Mouse (Mus musculus): ENCODE measurements around the gene 4930583I09Rik. TPM values are rescaled to one million over a fixed set of nuclear protein-coding genes. Genes with fewer than 3 reads are reported as not detected.

4930583I09Rik gene
- polyA plus RNA-seq (2014; fragmentation: Nextera tagmentation; extraction: Ambion mirVana), result not detected in 2 replicates

GRCm38 (mm10) chr17:64835928-64836327 lies at the start of gene 4930583I09Rik:
4930583I09Rik (minus strand) TSS chr17:64836071.
- Histone ChIP-seq H3K4me3 (ENCODE audit: low read depth, low read length) (no peak within 1 kb of the TSS), H3K9ac (ENCODE audit: low read length) (no peak within 1 kb of the TSS), H3K36me3 (ENCODE audit: control insufficient read depth, insufficient read depth, low read length) (no peaks in the 10 kb centered on the region), H3K27ac (replicated peaks; ENCODE audit: low read depth, low read length) (no peak within 1 kb of the TSS), H3K4me1 (ENCODE audit: control insufficient read depth, insufficient read depth, low read length) (no peaks in the 10 kb centered on the region), H3K9me3 (ENCODE audit: control insufficient read depth, low read length) (no peaks in the 10 kb centered on the region), H3K27me3 (ENCODE audit: control insufficient read depth, insufficient read depth, low read length) (no peaks in the 10 kb centered on the region), H3K4me2 (ENCODE audit: low read depth, severe bottlenecking) (no peak within 1 kb of the TSS)
- ATAC-seq (ENCODE audit: insufficient number of reproducible peaks, low FRiP score, low TSS enrichment, low read depth) (no peak), DNase-seq (ENCODE audit: low spot score) (no peak)
- WGBS, result 74% methylated on average over 6 of the region's 6 CpGs

GRCm38 (mm10) chr17:64876111-64876510 lies 40.2 kb upstream of the 4930583I09Rik start:
- 72% methylated on average over 12 of the region's 12 CpGs for WGBS

GRCm38 (mm10) chr17:64873651-64874072 lies 37.8 kb upstream of the 4930583I09Rik start:
- no peak overlapping the region for H3K4me3 ChIP-seq (ENCODE audit: low read depth, low read length)
- 57% methylated on average over 4 of the region's 4 CpGs for WGBS
- no peaks in the 10 kb centered on the region for H3K9me3 ChIP-seq (ENCODE audit: control insufficient read depth, low read length)
- no peak overlapping the region for H3K9ac ChIP-seq (ENCODE audit: low read length)
- ATAC-seq (ENCODE audit: insufficient number of reproducible peaks, low FRiP score, low TSS enrichment, low read depth) (no peak), DNase-seq (ENCODE audit: low spot score) (peak; percentile 49)
- no peaks in the 10 kb centered on the region for H3K27me3 ChIP-seq (ENCODE audit: control insufficient read depth, insufficient read depth, low read length)
- no peak overlapping the region for H3K27ac ChIP-seq (replicated peaks; ENCODE audit: low read depth, low read length)
- no peaks in the 10 kb centered on the region for H3K36me3 ChIP-seq (ENCODE audit: control insufficient read depth, insufficient read depth, low read length)
- no peaks in the 10 kb centered on the region for H3K4me1 ChIP-seq (ENCODE audit: control insufficient read depth, insufficient read depth, low read length)
- H3K4me2 ChIP-seq (ENCODE audit: low read depth, severe bottlenecking), result no peak overlapping the region

More at GRCm38 (mm10) chr17:64876111-64876510, 40.2 kb upstream of the 4930583I09Rik start:
- H3K27me3 ChIP-seq (ENCODE audit: control insufficient read depth, insufficient read depth, low read length), result no peaks in the 10 kb centered on the region
- no peak overlapping the region for H3K4me2 ChIP-seq (ENCODE audit: low read depth, severe bottlenecking)
- DNase-seq (ENCODE audit: low spot score) (peak; percentile 28), ATAC-seq (ENCODE audit: insufficient number of reproducible peaks, low FRiP score, low TSS enrichment, low read depth) (no peak)
- no peaks in the 10 kb centered on the region for H3K9me3 ChIP-seq (ENCODE audit: control insufficient read depth, low read length)
- no peak overlapping the region for H3K4me3 ChIP-seq (ENCODE audit: low read depth, low read length)
- H3K4me1 ChIP-seq (ENCODE audit: control insufficient read depth, insufficient read depth, low read length), result no peaks in the 10 kb centered on the region
- no peaks in the 10 kb centered on the region for H3K36me3 ChIP-seq (ENCODE audit: control insufficient read depth, insufficient read depth, low read length)
- H3K27ac ChIP-seq (replicated peaks; ENCODE audit: low read depth, low read length), result no peak overlapping the region
- no peak overlapping the region for H3K9ac ChIP-seq (ENCODE audit: low read length)

- WGBS, result 84% methylated on average over 4 of the region's 4 CpGs
- Histone ChIP-seq H3K4me1 (ENCODE audit: control insufficient read depth, insufficient read depth, low read length) (no peaks in the 10 kb centered on the region), H3K4me2 (ENCODE audit: low read depth, severe bottlenecking) (no peak overlapping the region), H3K27ac (replicated peaks; ENCODE audit: low read depth, low read length) (no peak overlapping the region), H3K4me3 (ENCODE audit: low read depth, low read length) (no peak overlapping the region), H3K27me3 (ENCODE audit: control insufficient read depth, insufficient read depth, low read length) (no peaks in the 10 kb centered on the region), H3K9me3 (ENCODE audit: control insufficient read depth, low read length) (no peaks in the 10 kb centered on the region), H3K36me3 (ENCODE audit: control insufficient read depth, insufficient read depth, low read length) (no peaks in the 10 kb centered on the region), H3K9ac (ENCODE audit: low read length) (no peak overlapping the region)
- no peak for DNase-seq (ENCODE audit: low spot score)
- ATAC-seq (ENCODE audit: insufficient number of reproducible peaks, low FRiP score, low TSS enrichment, low read depth), result no peak
These were observed 27.9 kb upstream of the 4930583I09Rik start for GRCm38 (mm10) chr17:64863817-64864216.

GRCm38 (mm10) chr17:64860963-64861362 lies 25.1 kb upstream of the 4930583I09Rik start:
- Histone ChIP-seq H3K4me1 (ENCODE audit: control insufficient read depth, insufficient read depth, low read length) (no peaks in the 10 kb centered on the region), H3K36me3 (ENCODE audit: control insufficient read depth, insufficient read depth, low read length) (no peaks in the 10 kb centered on the region), H3K4me3 (ENCODE audit: low read depth, low read length) (no peak overlapping the region), H3K27ac (replicated peaks; ENCODE audit: low read depth, low read length) (no peak overlapping the region), H3K4me2 (ENCODE audit: low read depth, severe bottlenecking) (no peak overlapping the region), H3K27me3 (ENCODE audit: control insufficient read depth, insufficient read depth, low read length) (no peaks in the 10 kb centered on the region), H3K9me3 (ENCODE audit: control insufficient read depth, low read length) (no peaks in the 10 kb centered on the region), H3K9ac (ENCODE audit: low read length) (no peak overlapping the region)
- DNase-seq (ENCODE audit: low spot score) (no peak), ATAC-seq (ENCODE audit: insufficient number of reproducible peaks, low FRiP score, low TSS enrichment, low read depth) (no peak)
- WGBS, result 88% methylated on average over 3 of the region's 3 CpGs

GRCm38 (mm10) chr17:64858848-64859247 lies 23.0 kb upstream of the 4930583I09Rik start:
- no peak overlapping the region for H3K4me3 ChIP-seq (ENCODE audit: low read depth, low read length)
- H3K36me3 ChIP-seq (ENCODE audit: control insufficient read depth, insufficient read depth, low read length), result no peaks in the 10 kb centered on the region
- H3K9me3 ChIP-seq (ENCODE audit: control insufficient read depth, low read length), result no peaks in the 10 kb centered on the region
- H3K4me1 ChIP-seq (ENCODE audit: control insufficient read depth, insufficient read depth, low read length), result no peaks in the 10 kb centered on the region
- no peak overlapping the region for H3K4me2 ChIP-seq (ENCODE audit: low read depth, severe bottlenecking)
- H3K27me3 ChIP-seq (ENCODE audit: control insufficient read depth, insufficient read depth, low read length), result no peaks in the 10 kb centered on the region
- no peak for DNase-seq (ENCODE audit: low spot score)
- 83% methylated on average over 6 of the region's 6 CpGs for WGBS
- no peak for ATAC-seq (ENCODE audit: insufficient number of reproducible peaks, low FRiP score, low TSS enrichment, low read depth)
- H3K27ac ChIP-seq (replicated peaks; ENCODE audit: low read depth, low read length), result no peak overlapping the region
- no peak overlapping the region for H3K9ac ChIP-seq (ENCODE audit: low read length)

GRCm38 (mm10) chr17:64848031-64848430 lies 12.2 kb upstream of the 4930583I09Rik start:
- Histone ChIP-seq H3K4me3 (ENCODE audit: low read depth, low read length) (no peak overlapping the region), H3K4me1 (ENCODE audit: control insufficient read depth, insufficient read depth, low read length) (no peaks in the 10 kb centered on the region), H3K9me3 (ENCODE audit: control insufficient read depth, low read length) (no peaks in the 10 kb centered on the region), H3K27ac (replicated peaks; ENCODE audit: low read depth, low read length) (no peak overlapping the region), H3K27me3 (ENCODE audit: control insufficient read depth, insufficient read depth, low read length) (no peaks in the 10 kb centered on the region), H3K4me2 (ENCODE audit: low read depth, severe bottlenecking) (no peak overlapping the region), H3K36me3 (ENCODE audit: control insufficient read depth, insufficient read depth, low read length) (no peaks in the 10 kb centered on the region), H3K9ac (ENCODE audit: low read length) (no peak overlapping the region)
- no peak for DNase-seq (ENCODE audit: low spot score)
- no peak for ATAC-seq (ENCODE audit: insufficient number of reproducible peaks, low FRiP score, low TSS enrichment, low read depth)
- 88% methylated on average over 4 of the region's 4 CpGs for WGBS

GRCm38 (mm10) chr17:64846654-64847053 lies 10.8 kb upstream of the 4930583I09Rik start:
- ATAC-seq (ENCODE audit: insufficient number of reproducible peaks, low FRiP score, low TSS enrichment, low read depth) (no peak), DNase-seq (ENCODE audit: low spot score) (no peak)
- H3K27ac ChIP-seq (replicated peaks; ENCODE audit: low read depth, low read length), result no peak overlapping the region
- H3K9me3 ChIP-seq (ENCODE audit: control insufficient read depth, low read length), result no peaks in the 10 kb centered on the region
- H3K36me3 ChIP-seq (ENCODE audit: control insufficient read depth, insufficient read depth, low read length), result no peaks in the 10 kb centered on the region
- WGBS, result 89% methylated on average over 1 of the region's 1 CpGs
- H3K4me2 ChIP-seq (ENCODE audit: low read depth, severe bottlenecking), result no peak overlapping the region
- no peak overlapping the region for H3K9ac ChIP-seq (ENCODE audit: low read length)
- H3K4me3 ChIP-seq (ENCODE audit: low read depth, low read length), result no peak overlapping the region
- H3K27me3 ChIP-seq (ENCODE audit: control insufficient read depth, insufficient read depth, low read length), result no peaks in the 10 kb centered on the region
- H3K4me1 ChIP-seq (ENCODE audit: control insufficient read depth, insufficient read depth, low read length), result no peaks in the 10 kb centered on the region

- Histone ChIP-seq H3K4me1 (ENCODE audit: control insufficient read depth, insufficient read depth, low read length) (no peaks in the 10 kb centered on the region), H3K36me3 (ENCODE audit: control insufficient read depth, insufficient read depth, low read length) (no peaks in the 10 kb centered on the region), H3K4me3 (ENCODE audit: low read depth, low read length) (no peak overlapping the region), H3K9ac (ENCODE audit: low read length) (no peak overlapping the region), H3K27ac (replicated peaks; ENCODE audit: low read depth, low read length) (no peak overlapping the region), H3K9me3 (ENCODE audit: control insufficient read depth, low read length) (no peaks in the 10 kb centered on the region), H3K4me2 (ENCODE audit: low read depth, severe bottlenecking) (no peak overlapping the region), H3K27me3 (ENCODE audit: control insufficient read depth, insufficient read depth, low read length) (no peaks in the 10 kb centered on the region)
- DNase-seq (ENCODE audit: low spot score) (no peak), ATAC-seq (ENCODE audit: insufficient number of reproducible peaks, low FRiP score, low TSS enrichment, low read depth) (no peak)
- WGBS, result 29% methylated on average over 7 of the region's 7 CpGs
These were observed 1.0 kb upstream of the 4930583I09Rik start for GRCm38 (mm10) chr17:64836892-64837291.

Measured in limb, embryonic 11.5 days (tissue).